Comparison of ENCODE assay signal across 8 mouse cellular contexts in genomic region chr12:83950493-83950839, GRCm38 (mm10). TPM values are rescaled to one million over a fixed set of nuclear protein-coding genes. Genes with fewer than 3 reads are reported as not detected.
A peak's percentile ranks its signal among the peaks of the same experiment; 100 is the strongest.
DNase-seq lines count a peak whose midpoint lies in the region; ATAC-seq and TF ChIP-seq lines count a peak whose summit lies in the region.

TSS of gene Riox1 (plus strand) at chr12:83950608.

- H3K27ac ChIP-seq in ES-E14 (ENCODE audit: insufficient read depth, low read depth, low read length, poor library complexity, severe bottlenecking), result no peak within 1 kb of the TSS
- H3K27ac ChIP-seq in forebrain, embryonic 16.5 days (ENCODE audit: low read length), result peak within 1 kb of the TSS; percentile 71
- H3K27ac ChIP-seq in layer of hippocampus, adult 2 months, result peak within 1 kb of the TSS; percentile 93
- H3K27ac ChIP-seq in lung, embryonic 14.5 days (ENCODE audit: low read depth), result peak within 1 kb of the TSS; percentile 75; the same call in 1 of the 2 replicates
- no peak within 1 kb of the TSS for H3K27ac ChIP-seq in olfactory bulb, adult 2 months (ENCODE audit: insufficient read depth, low read depth, low read length)

- TF ChIP-seq POLR2A in olfactory bulb, adult 2 months (IDR thresholded peaks at IDR 0.05; ENCODE audit: insufficient read depth, low read depth, low read length), result peak; percentile 84

- in situ Hi-C loops in ES-E14 (cut with MboI; ENCODE audit: low sequenced_read_pairs in 2 of 2, unreplicated experiment in 2 of 2), result no loop called here

- 0 out of 2 replicates have a peak, but pooled peaks have one; percentile 16 for TF ChIP-seq CTCF in layer of hippocampus, adult 2 months (conservative IDR thresholded peaks at IDR 0.05)
- no peak for TF ChIP-seq CTCF in lung, embryonic 14.5 days (IDR thresholded peaks at IDR 0.05; ENCODE audit: low read depth)
- no peak for TF ChIP-seq CTCF in olfactory bulb, adult 2 months (IDR thresholded peaks at IDR 0.05; ENCODE audit: insufficient read depth, low read depth, low read length)

- H3K36me3 ChIP-seq in ES-E14 (ENCODE audit: control insufficient read depth, insufficient read depth, low read length, poor library complexity, severe bottlenecking), result peaks cover 14% of the 10 kb centered on the region
- H3K36me3 ChIP-seq in forebrain, embryonic 16.5 days (ENCODE audit: control insufficient read depth, insufficient read depth), result no peaks in the 10 kb centered on the region
- peaks cover 24% of the 10 kb centered on the region for H3K36me3 ChIP-seq in lung, embryonic 14.5 days (ENCODE audit: insufficient read depth)

- intact Hi-C loops in heart, postnatal 36 days (cut with DNase I), result loop anchor here (2.0 kb wide), 1 partner anchor 30 kb away; the partner anchor contains the start of gene Numb

- peak within 1 kb of the TSS; percentile 95 for H3K9ac ChIP-seq in ES-E14 (ENCODE audit: insufficient read depth, low read depth, low read length, poor library complexity, severe bottlenecking)
- peak within 1 kb of the TSS; percentile 81 for H3K9ac ChIP-seq in forebrain, embryonic 16.5 days (replicated peaks; ENCODE audit: low read depth, low read length)
- peak within 1 kb of the TSS; percentile 79 for H3K9ac ChIP-seq in lung, embryonic 14.5 days

- H3K4me2 ChIP-seq in forebrain, embryonic 16.5 days (ENCODE audit: low read length), result peak within 1 kb of the TSS; percentile 66
- H3K4me2 ChIP-seq in lung, embryonic 14.5 days, result peak within 1 kb of the TSS; percentile 98

- peak; percentile 99 for ATAC-seq in forebrain, embryonic 16.5 days
- ATAC-seq in lung, embryonic 14.5 days (ENCODE audit: insufficient read depth), result peak; percentile 96

- WGBS in forebrain, embryonic 16.5 days, result 0% methylated on average over 37 of the region's 37 CpGs
- under 1% methylated on average over 33 of the region's 37 CpGs for WGBS in lung, embryonic 14.5 days
- under 1% methylated on average over 37 of the region's 37 CpGs for WGBS in olfactory bulb, adult 2 months

- H3K4me3 ChIP-seq in ES-E14 (ENCODE audit: insufficient read depth in 1 of 2, low read depth in 1 of 2, low read length in 2 of 2, poor library complexity in 1 of 2, severe bottlenecking in 1 of 2), result peak within 1 kb of the TSS; percentile 77 to 96
- peak within 1 kb of the TSS; percentile 60 for H3K4me3 ChIP-seq in forebrain, embryonic 16.5 days (replicated peaks; ENCODE audit: low read length)
- H3K4me3 ChIP-seq in layer of hippocampus, adult 2 months, result peak within 1 kb of the TSS; percentile 70
- H3K4me3 ChIP-seq in lung, embryonic 14.5 days (ENCODE audit: low read depth, low read length), result peak within 1 kb of the TSS; percentile 91
- H3K4me3 ChIP-seq in olfactory bulb, adult 2 months (ENCODE audit: insufficient read depth, low read depth, low read length), result peak within 1 kb of the TSS; percentile 94

- no peaks in the 10 kb centered on the region for H3K27me3 ChIP-seq in forebrain, embryonic 16.5 days (replicated peaks; ENCODE audit: control insufficient read depth, insufficient read depth, low read length)
- H3K27me3 ChIP-seq in lung, embryonic 14.5 days (ENCODE audit: insufficient read depth, low read length), result no peaks in the 10 kb centered on the region

- no peaks in the 10 kb centered on the region for H3K9me3 ChIP-seq in ES-E14 (ENCODE audit: control insufficient read depth, insufficient read depth, low read depth, low read length)
- no peaks in the 10 kb centered on the region for H3K9me3 ChIP-seq in forebrain, embryonic 16.5 days (ENCODE audit: control insufficient read depth, low read length)
- H3K9me3 ChIP-seq in lung, embryonic 14.5 days (ENCODE audit: low read depth, low read length), result no peaks in the 10 kb centered on the region

- peaks cover 0 to 11% of the 10 kb centered on the region in 2 experiments; a peak in 2 of 4 replicates for H3K4me1 ChIP-seq in ES-E14 (ENCODE audit: control insufficient read depth in 2 of 2, insufficient read depth in 2 of 2, low read length in 2 of 2, poor library complexity in 1 of 2)
- H3K4me1 ChIP-seq in forebrain, embryonic 16.5 days (replicated peaks; ENCODE audit: control insufficient read depth, insufficient read depth, low read length), result peaks cover 27% of the 10 kb centered on the region
- H3K4me1 ChIP-seq in lung, embryonic 14.5 days (ENCODE audit: insufficient read depth), result peaks cover 12% of the 10 kb centered on the region
- peaks cover 18% of the 10 kb centered on the region for H3K4me1 ChIP-seq in olfactory bulb, adult 2 months (ENCODE audit: control insufficient read depth, insufficient read depth, low read length)

- peak; percentile 70 for DNase-seq in ES-E14 (ENCODE audit: low read depth, low spot score)
- peak; percentile 90 to 92 for DNase-seq in cerebellum, adult 18-20 months
- DNase-seq in heart, postnatal 36 days, result peak; percentile 85 to 86
- DNase-seq in layer of hippocampus, adult 2 months (ENCODE audit: low spot score in 2 of 2), result peak; percentile 89 to 91
- peak; percentile 93 for DNase-seq in lung, embryonic 14.5 days
- DNase-seq in thymus, postnatal 0 days (ENCODE audit: low spot score), result peak; percentile 83

TF ChIP-seq in ES-E14, 5 proteins besides CTCF, POLR2A, EP300 and RAD21:
- TF ChIP-seq CHD2 (IDR thresholded peaks at IDR 0.05; ENCODE audit: low read depth, low read length) (no peak), MAFK (IDR thresholded peaks at IDR 0.05; ENCODE audit: insufficient read depth, low read depth, low read length) (no peak), ZNF384 (IDR thresholded peaks at IDR 0.05; ENCODE audit: low read depth, low read length) (no peak), HCFC1 (IDR thresholded peaks at IDR 0.05; ENCODE audit: borderline replicate concordance, insufficient read depth, low read length) (no peak; the same call in 1 of the 2 replicates)

RNA-seq across cellular contexts. Expression of gene Riox1, which starts in this region (rescaled TPM):
- 22.6 and 24.9 TPM in 2 replicates for total RNA-seq in ES-E14 (2012; rRNA removed)
- 9.3 and 9.7 TPM in 2 replicates for polyA plus RNA-seq in forebrain, embryonic 16.5 days (2015; fragmentation: Nextera tagmentation; extraction: Ambion mirVana)
- total RNA-seq in heart, postnatal 36 days (2021), result 1 to 10 TPM; 5.0 to 5.3 TPM
- total RNA-seq in layer of hippocampus, adult 2 months (2021), result 10 to 100 TPM; 15.0 to 15.7 TPM
- 18.6 and 20.1 TPM in 2 replicates for polyA plus RNA-seq in lung, embryonic 14.5 days (2014; fragmentation: Nextera tagmentation; extraction: Ambion mirVana)
- not detected in 2 replicates for polyA plus RNA-seq in olfactory bulb, adult 2 months (2012; ENCODE audit: insufficient read depth, insufficient read length, low replicate concordance, missing spikeins)
- 16.3 and 21.3 TPM in 2 replicates for polyA plus RNA-seq in thymus, postnatal 0 days (2015; fragmentation: Nextera tagmentation; extraction: Ambion mirVana)

Comparison
In these comparisons a context has a peak if more than half of its experiments do, and no peak if none do; other contexts are left out.
1. RNA of gene Riox1 (polyA plus RNA-seq): 16.3 to 21.3 TPM in thymus, postnatal 0 days, 18.6 to 20.1 TPM in lung, embryonic 14.5 days and 9.3 to 9.7 TPM in forebrain, embryonic 16.5 days; not detected in olfactory bulb, adult 2 months; every median in the first group is over 10 times any median in the second.
2. H3K27ac ChIP-seq: peak in forebrain, embryonic 16.5 days (single experiment), layer of hippocampus, adult 2 months (single experiment) and lung, embryonic 14.5 days (single experiment); none in ES-E14 (single experiment) and olfactory bulb, adult 2 months (single experiment).
3. Peak in every context shown above with its lines, with median percentiles within 50 percentile points of each other: DNase-seq, H3K4me3 ChIP-seq and H3K9ac ChIP-seq.